Mouse (Mus musculus) CD4-positive naive resting alpha-beta T cell, adult 76 days (primary cell): ENCODE data around the gene Hivep3. TPM values are rescaled to one million over a fixed set of nuclear protein-coding genes. Genes with fewer than 3 reads are reported as not detected.

Experiments used
- total RNA-seq: library from RNA; stranded (reverse); gene quantifications from one replicate; pipeline ENCODE4 v1.2.4, GENCODE M21; 2023

The Hivep3 gene
- total RNA-seq = 8.1 TPM

DNA sequence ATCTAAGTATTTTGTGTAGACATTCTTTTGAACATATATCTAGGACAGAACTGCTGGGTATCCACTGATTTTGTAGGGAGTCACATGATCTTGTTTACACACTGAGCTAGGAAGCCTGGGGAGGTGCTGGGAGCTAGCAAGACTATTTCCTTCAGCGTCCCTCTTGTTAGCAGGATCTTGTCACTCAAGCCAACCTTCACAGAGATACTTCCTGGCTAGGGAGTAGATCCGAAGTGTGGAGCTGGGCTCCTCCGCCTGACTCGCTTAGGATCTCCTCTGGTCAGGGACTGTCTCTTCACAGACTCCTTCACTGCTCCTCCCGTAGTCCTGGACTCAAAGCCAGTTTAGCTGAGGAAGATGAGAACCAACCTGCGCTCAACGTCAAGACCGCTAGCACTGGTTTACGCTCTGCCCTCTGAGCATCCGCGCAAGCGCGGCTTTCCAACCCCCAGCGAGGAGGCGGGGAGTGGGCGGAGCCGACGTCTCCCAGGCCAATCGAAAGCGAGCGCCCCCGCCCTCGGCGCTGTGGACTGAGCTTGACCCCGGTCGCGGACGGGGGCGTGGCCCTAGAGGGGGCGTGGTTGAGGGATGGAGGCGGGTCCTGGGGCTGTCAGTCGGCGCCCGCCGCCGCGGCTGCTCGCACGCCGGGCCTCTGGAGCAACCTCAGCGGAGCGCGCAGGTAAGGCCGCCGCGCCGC, at the start of gene Hivep3:
Gene Hivep3, plus strand, starts transcription at position 601 of the 697 bp plus-strand sequence.

DNA sequence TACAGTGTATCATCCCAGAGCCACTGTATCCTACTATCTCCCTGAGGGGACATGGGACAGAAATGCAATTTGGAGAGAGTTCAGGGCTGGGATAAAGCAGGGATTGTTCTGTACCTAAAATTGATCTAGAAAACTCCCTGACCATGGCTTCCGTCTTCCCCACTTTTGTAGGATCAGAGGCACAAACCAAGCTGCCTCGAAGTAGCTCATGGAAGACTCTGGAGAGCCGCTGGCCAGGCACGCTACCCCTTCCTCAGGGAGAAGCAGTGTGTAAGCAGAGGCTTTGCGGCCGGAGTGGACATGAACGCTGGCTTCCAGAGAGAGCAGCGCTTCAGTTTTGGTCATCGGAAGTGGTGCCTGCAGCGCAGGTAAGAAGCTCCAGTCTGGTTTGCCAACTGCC, 331.1 kb downstream of the Hivep3 start, which contains the start of gene AL607142.1:
Gene AL607142.1, plus strand, starts transcription at position 301 of the 400 bp plus-strand sequence.

DNA sequence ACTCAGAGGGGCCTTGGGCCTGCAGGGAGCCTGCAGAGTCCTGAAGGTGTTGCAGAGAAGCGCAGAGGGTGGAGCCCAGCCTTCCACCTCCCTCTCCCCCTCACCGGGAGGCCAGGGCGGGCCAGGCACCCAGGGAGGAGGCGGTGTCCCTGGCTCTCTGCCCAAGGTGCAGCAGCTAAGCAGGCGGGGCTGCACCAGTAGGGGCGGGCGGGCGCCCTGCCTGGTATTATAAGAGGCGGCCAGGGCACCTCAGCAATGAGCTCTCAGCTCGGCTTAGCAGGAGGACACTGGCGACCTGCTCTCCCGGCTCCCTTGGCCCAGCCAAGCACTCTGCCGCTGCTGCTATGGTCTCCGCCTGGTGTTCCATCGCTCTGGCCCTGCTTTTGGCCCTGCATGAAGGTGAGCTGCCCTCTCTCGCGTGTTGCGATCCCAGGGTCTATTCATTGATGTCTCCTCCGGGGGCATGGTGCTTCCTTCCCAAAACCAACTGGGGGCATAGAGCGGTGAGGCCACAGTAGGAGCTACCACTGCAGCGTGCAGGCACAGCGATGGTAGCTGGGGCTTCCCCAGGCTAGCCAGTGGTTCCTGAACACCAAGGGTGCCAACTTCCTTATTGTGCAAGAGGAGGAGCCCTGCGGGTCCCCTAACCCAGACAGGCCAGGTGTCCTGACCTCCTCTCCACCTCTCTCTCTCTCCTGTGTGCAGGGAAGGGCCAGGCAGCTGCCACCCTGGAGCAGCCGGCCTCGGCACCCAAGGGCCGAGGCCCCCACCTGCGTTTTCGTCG, 427.8 kb downstream of the Hivep3 start, which contains the start of gene Edn2:
Gene Edn2, plus strand, starts transcription at position 41 of the 784 bp plus-strand sequence.

Other genes with a start within 250 kb of the Hivep3 start
- gene Rimkla, start 241.2 kb upstream of the Hivep3 start, total RNA-seq = 2.1 TPM
- 95.7 TPM for gene Foxj3, start 196.8 kb upstream of the Hivep3 start, total RNA-seq
- 8.5 TPM for gene Frg2f1, start 194.3 kb upstream of the Hivep3 start, total RNA-seq
- 3.2 TPM for gene Guca2a, start 96.1 kb upstream of the Hivep3 start, total RNA-seq
- not detected for gene Guca2b, start 74.8 kb upstream of the Hivep3 start, total RNA-seq